ENCODE assay signal across 29 mouse cellular contexts in the genomic region with DNA sequence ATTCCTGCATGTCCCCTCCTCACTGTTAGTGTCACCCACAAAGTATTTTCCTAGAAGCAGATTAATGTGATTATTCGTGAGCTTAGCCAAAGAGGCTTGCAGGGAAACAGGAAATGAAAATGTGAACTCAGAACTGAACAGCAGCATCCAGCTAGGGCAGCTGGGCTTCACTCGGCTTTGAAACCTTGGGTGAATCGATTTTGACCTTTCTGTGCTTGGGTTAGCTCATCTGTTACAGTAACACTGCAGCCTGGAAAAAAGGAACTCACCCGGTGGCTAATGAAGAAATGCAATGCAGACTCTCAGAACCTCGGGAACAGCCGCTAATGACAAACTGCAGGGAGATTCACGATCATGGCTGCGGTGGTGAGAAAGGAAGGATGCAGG. TPM values are rescaled to one million over a fixed set of nuclear protein-coding genes. Genes with fewer than 3 reads are reported as not detected.
A peak's percentile ranks its signal among the peaks of the same experiment; 100 is the strongest.
DNase-seq lines count a peak whose midpoint lies in the region; ATAC-seq lines count a peak whose summit lies in the region.
"Had no signal": no experiment of that assay in that cellular context is flagged by ENCODE, and none has a peak within 500 bp of the region (broad histone marks: within the 10 kb centered on the region; RNA-seq: fewer than 3 reads in every experiment).

No protein-coding gene starts in this region.

- ATAC-seq in granulocyte monocyte progenitor cell, adult 5-6 weeks (replicated peaks; ENCODE audit: poor library complexity, severe bottlenecking): peak; percentile 64
- ATAC-seq: forebrain, embryonic 15.5 days; hindbrain, embryonic 16.5 days; intestine, embryonic 15.5 days had no signal

- peak; percentile 15 for DNase-seq in adrenal gland, adult 2 months
- DNase-seq in adrenal gland, postnatal 36 days: no peak
- DNase-seq in monocyte, adult 2 months (ENCODE audit: low read depth in 1 of 2, low spot score in 2 of 2): peak; percentile 7 to 17
- DNase-seq in urinary bladder, postnatal 14 days (ENCODE audit: low spot score): no peak
- no peak for DNase-seq in adipocyte (ENCODE audit: low spot score)
- DNase-seq: adrenal gland, adult 8-10 months; adrenal gland, postnatal 25 days; cerebellum, adult 18-20 months; cerebellum, adult 9-10 months; cerebellum, postnatal 14 days; gastrocnemius, postnatal 10 days; gastrocnemius, postnatal 36 days; heart, adult 18-20 months; kidney, adult 11 months had no signal

RNA-seq across cellular contexts. Expression of a gene that starts 38.0 kb away (rescaled TPM):
- total RNA-seq in adrenal gland, adult 2 months (2021): not detected
- not detected in 2 replicates for polyA plus RNA-seq in adrenal gland, adult 2 months (2012; rRNA removed)
- total RNA-seq in adrenal gland, postnatal 36 days (2021): not detected
- not detected in 2 replicates for total RNA-seq in granulocyte monocyte progenitor cell, adult 5-6 weeks (2014; fragmentation: Nextera tagmentation)
- 0.04 TPM in 1 of 2 replicates, not detected in the other for total RNA-seq in granulocyte monocyte progenitor cell, adult 5-6 weeks (2017)
- total RNA-seq: adrenal gland, adult 8-10 months; adrenal gland, postnatal 25 days; gastrocnemius, adult 18-20 months; gastrocnemius, postnatal 10 days; gastrocnemius, postnatal 36 days; heart, adult 18-20 months; heart, postnatal 25 days; hematopoietic stem cell, adult 5-6 weeks had no signal
- polyA plus RNA-seq: embryonic facial prominence, embryonic 12.5 days; embryonic facial prominence, embryonic 15.5 days; forebrain, embryonic 11.5 days; forebrain, embryonic 15.5 days; G1E; heart, embryonic 11.5 days; heart, embryonic 14.5 days; heart, postnatal 0 days; hindbrain, embryonic 16.5 days; Patski had no signal

RNA-seq across cellular contexts. Expression of a gene that starts 46.8 kb away (rescaled TPM):
- 1 to 10 TPM; 3.5 to 8.1 TPM for total RNA-seq in adrenal gland, adult 2 months (2021)
- 1.4 and 1.9 TPM in 2 replicates for polyA plus RNA-seq in adrenal gland, adult 2 months (2012; rRNA removed)
- total RNA-seq in adrenal gland, postnatal 36 days (2021): 1 to 10 TPM; 5.0 to 7.4 TPM
- total RNA-seq in granulocyte monocyte progenitor cell, adult 5-6 weeks (2014; fragmentation: Nextera tagmentation): 74.9 and 86.6 TPM in 2 replicates
- 48.3 and 49.8 TPM in 2 replicates for total RNA-seq in granulocyte monocyte progenitor cell, adult 5-6 weeks (2017)

Comparison
In these comparisons a context has a peak if more than half of its experiments do, and no peak if none do; other contexts are left out.
1. DNase-seq: peak in adrenal gland, adult 2 months (single experiment) and monocyte, adult 2 months (2 of 2); none in adrenal gland, postnatal 36 days (0 of 2), urinary bladder, postnatal 14 days (single experiment) and adipocyte (single experiment).
2. RNA of a gene that starts 46.8 kb away (total RNA-seq): 48.3 to 86.6 TPM in granulocyte monocyte progenitor cell, adult 5-6 weeks; 3.5 to 8.1 TPM in adrenal gland, adult 2 months and 5.0 to 7.4 TPM in adrenal gland, postnatal 36 days; every median in the first group is over 4 times any median in the second.